Mouse (Mus musculus) heart, adult 2 months (tissue): ENCODE data around the gene Atad3a.

Source experiments
- CTCF ChIP-seq: fragments of 200-600 bp; IDR thresholded peaks from 2 replicates; pipeline ENCODE4 v1.8.1; 2022; ENCODE audit warnings: antibody characterized with exemption, mild to moderate bottlenecking, moderate library complexity
- POLR2A ChIP-seq: fragments of 200-500 bp; IDR thresholded peaks from 2 replicates; pipeline ENCODE4 v1.6.1; 2011; ENCODE audit warnings: mild to moderate bottlenecking, low read depth, low read length, control low read depth; ENCODE audit not compliant: insufficient read depth

DNA sequence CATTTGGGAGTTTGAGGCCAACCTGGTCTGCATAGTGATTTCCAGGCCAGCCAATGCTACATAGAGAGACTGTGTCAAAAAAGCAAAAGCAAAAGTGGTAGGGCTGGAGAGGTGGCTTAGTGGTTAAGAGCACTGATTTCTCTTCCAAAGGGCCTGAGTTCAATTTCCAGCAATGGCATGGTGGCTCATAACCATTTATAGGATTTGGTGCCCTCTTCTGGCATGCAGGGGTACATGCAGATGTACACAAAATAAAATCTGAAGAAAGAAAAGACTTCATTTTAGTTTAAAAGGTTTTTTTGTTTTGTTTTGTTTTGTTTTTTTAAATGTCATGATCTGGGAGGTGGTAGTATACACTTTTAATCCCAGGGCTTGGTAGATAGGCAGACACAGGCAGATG lies 60.5 kb downstream of the Atad3a start:
- TF ChIP-seq POLR2A, result no peak
- TF ChIP-seq CTCF, result peak; percentile 80
